Mouse (Mus musculus): ENCODE data around the gene Zfp148. TPM values are rescaled to one million over a fixed set of nuclear protein-coding genes. Genes with fewer than 3 reads are reported as not detected.

Gene Zfp148
- polyA plus RNA-seq, 1 experiment: 5.4 TPM

DNA sequence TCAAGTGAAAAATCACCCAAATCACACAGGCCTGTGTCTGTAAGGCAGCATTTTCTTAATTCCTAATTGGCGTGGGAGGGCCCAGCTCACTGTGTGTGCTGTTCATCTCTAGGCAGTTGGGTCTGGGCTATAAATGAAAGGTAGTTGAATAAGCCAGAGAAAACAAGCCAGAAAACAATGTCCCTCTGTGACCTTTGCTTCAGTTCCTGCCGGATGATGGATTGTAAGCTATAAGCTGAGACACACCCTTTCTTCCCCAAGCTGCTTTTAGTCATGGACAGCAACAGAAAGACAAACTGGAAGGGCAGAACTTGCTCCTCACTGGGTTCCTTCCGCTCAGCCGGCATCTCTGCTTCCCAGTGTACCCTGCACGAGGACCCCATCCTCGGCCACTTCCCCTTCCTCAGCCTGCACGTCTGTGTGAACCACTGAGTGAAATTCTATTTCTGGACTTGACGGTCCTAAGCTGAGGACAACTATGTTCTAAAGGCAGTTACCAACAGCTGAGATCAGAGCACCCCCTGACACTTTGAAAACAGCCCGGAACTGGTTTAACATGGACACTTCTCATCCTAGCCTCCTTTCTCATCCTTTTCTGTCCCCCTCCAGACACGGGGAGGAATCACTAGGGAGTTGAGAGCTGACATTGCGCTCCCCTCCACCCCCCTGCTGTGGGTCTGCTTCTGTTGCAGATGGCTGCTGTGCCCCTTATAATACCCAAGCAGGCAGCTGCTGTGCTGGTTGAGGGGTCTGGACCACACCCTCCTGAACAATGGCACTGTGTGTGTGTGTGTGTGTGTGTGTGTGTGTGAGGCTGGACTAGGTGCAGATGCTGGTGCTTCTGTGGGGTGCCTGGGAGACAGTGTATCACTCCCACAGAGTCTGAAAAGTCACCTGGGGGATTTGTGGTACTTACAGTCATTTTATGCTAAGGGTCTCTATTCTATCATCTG is 149.1 kb downstream of the Zfp148 start:
- H3K27ac ChIP-seq (ENCODE audit: control insufficient read depth, insufficient read depth, low read depth, low read length): no peak overlapping the region

DNA sequence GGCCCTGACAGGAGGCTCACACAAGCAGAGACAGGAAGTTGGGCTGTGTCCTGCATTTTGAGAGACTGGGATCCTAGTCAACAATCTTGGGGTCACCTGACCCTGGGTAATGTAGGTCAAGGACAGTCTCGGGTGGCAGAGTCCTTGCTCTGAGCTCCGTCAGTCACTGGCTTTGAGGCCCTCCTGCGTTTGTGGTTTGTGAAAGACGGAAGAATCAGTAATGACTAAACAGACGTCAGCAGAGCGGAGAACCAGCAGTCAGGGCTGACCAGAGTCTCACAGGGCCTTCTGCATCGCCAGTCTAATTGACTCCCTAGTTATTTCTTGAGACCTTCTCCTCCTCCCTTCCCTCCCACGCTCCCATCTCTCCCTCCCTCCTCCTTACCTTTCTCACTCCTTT is 150.5 kb downstream of the Zfp148 start:
- H3K27ac ChIP-seq (ENCODE audit: control insufficient read depth, insufficient read depth, low read depth, low read length): no peak overlapping the region
- H3K27me3 ChIP-seq (ENCODE audit: control insufficient read depth, insufficient read depth, low read length): no peaks in the 10 kb centered on the region
- no peak overlapping the region for H3K4me3 ChIP-seq (ENCODE audit: control insufficient read depth, low read depth, low read length)
- TF ChIP-seq POLR2A (IDR thresholded peaks at IDR 0.05; ENCODE audit: control insufficient read depth, low read depth, low read length) (no peak), CTCF (IDR thresholded peaks at IDR 0.05; ENCODE audit: control insufficient read depth, insufficient read depth, insufficient replicate concordance, low read depth, low read length) (no peak)
- H3K4me1 ChIP-seq (ENCODE audit: control insufficient read depth, insufficient read depth, low read length): 0 out of 2 replicates have a peak, but pooled peaks cover 2% of the 10 kb centered on the region
- H3K36me3 ChIP-seq (ENCODE audit: control insufficient read depth, insufficient read depth, low read length): no peaks in the 10 kb centered on the region

More for the DNA sequence above, 149.1 kb downstream of the Zfp148 start:
- 0 out of 2 replicates have a peak, but pooled peaks cover 2% of the 10 kb centered on the region for H3K4me1 ChIP-seq (ENCODE audit: control insufficient read depth, insufficient read depth, low read length)
- H3K4me3 ChIP-seq (ENCODE audit: control insufficient read depth, low read depth, low read length): no peak overlapping the region
- TF ChIP-seq POLR2A (IDR thresholded peaks at IDR 0.05; ENCODE audit: control insufficient read depth, low read depth, low read length) (no peak), CTCF (IDR thresholded peaks at IDR 0.05; ENCODE audit: control insufficient read depth, insufficient read depth, insufficient replicate concordance, low read depth, low read length) (no peak)
- no peaks in the 10 kb centered on the region for H3K36me3 ChIP-seq (ENCODE audit: control insufficient read depth, insufficient read depth, low read length)
- H3K27me3 ChIP-seq (ENCODE audit: control insufficient read depth, insufficient read depth, low read length): no peaks in the 10 kb centered on the region

DNA sequence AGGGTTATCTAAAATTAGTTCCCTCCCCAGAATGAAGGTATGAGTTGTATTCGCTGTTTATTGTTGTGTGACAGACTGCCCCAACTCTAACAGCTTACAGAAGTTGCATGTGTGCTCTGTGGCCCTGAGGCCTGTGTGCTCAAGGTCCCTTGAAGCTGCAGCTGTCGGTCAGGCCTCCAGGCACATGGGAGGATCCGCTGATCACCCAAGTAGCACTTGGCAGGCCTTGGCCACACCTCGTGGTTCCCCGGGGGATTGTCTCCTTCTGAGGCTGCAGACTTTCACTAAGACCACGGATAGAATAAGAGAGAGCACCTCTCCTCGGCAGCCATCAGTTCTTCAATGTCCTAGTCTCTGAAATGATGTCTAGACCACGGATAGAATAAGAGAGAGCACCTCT is 155.8 kb downstream of the Zfp148 start:
- Histone ChIP-seq H3K27ac (ENCODE audit: control insufficient read depth, insufficient read depth, low read depth, low read length) (no peak overlapping the region), H3K4me3 (ENCODE audit: control insufficient read depth, low read depth, low read length) (no peak overlapping the region), H3K4me1 (ENCODE audit: control insufficient read depth, insufficient read depth, low read length) (no peaks in the 10 kb centered on the region), H3K27me3 (ENCODE audit: control insufficient read depth, insufficient read depth, low read length) (no peaks in the 10 kb centered on the region), H3K36me3 (ENCODE audit: control insufficient read depth, insufficient read depth, low read length) (no peaks in the 10 kb centered on the region)
- TF ChIP-seq CTCF (IDR thresholded peaks at IDR 0.05; ENCODE audit: control insufficient read depth, insufficient read depth, insufficient replicate concordance, low read depth, low read length): no peak

DNA sequence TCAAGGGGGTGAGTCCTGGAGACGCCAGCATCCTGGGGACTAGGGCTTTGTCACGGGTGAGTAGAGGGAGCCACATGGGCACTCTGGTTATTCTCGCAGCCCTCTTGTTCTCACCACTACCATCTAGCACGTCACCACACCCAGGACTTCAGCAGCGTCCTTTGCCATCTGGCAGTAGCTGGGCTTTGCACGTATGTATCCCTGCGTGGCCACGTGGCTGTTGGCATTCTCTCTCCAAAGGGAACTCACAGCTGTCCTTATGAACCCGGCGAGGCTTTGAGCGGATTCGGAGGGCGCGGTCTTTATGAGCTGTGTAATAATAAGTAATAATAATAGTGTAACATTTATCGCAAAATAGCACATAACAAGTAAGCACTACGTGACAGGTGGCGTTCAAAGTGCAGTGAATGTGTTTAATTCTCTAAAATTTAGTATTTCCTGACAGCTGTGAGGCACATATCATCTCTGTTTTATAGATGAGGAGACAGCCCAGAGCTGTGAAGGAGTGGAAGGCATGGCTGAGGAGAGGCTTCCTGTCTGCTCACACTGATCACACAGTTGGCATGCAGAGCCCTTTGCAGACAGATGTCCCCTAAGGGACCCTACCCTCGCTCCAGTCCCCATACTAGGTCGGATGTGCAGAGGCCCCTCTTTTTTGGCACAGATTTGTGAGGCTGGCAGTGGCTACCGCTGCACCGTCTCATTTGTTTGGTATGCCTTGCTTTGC is 157.0 kb downstream of the Zfp148 start:
- Histone ChIP-seq H3K4me3 (ENCODE audit: control insufficient read depth, low read depth, low read length) (no peak overlapping the region), H3K27me3 (ENCODE audit: control insufficient read depth, insufficient read depth, low read length) (no peaks in the 10 kb centered on the region), H3K27ac (ENCODE audit: control insufficient read depth, insufficient read depth, low read depth, low read length) (no peak overlapping the region), H3K4me1 (ENCODE audit: control insufficient read depth, insufficient read depth, low read length) (no peaks in the 10 kb centered on the region), H3K36me3 (ENCODE audit: control insufficient read depth, insufficient read depth, low read length) (no peaks in the 10 kb centered on the region)
- TF ChIP-seq POLR2A (IDR thresholded peaks at IDR 0.05; ENCODE audit: control insufficient read depth, low read depth, low read length): no peak
- TF ChIP-seq CTCF (IDR thresholded peaks at IDR 0.05; ENCODE audit: control insufficient read depth, insufficient read depth, insufficient replicate concordance, low read depth, low read length): no peak

DNA sequence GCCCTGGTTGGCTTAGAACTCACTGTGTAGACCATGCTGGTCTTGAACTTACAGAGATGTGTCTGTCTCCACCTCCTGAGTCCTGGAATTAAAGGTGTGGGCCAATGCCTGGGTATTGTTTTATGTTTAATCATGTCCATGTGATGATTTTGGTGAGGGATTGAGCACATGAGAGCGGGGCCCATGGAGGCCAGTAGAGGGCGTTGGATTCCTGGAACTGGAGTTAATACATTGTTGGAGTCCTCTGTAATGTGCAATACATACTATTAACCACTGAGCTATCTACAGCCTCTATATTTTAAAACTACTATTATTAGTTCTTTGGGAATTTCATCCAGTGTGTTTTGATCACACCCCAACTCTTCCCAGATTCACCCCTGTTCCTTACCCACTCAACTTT is 163.7 kb downstream of the Zfp148 start:
- Histone ChIP-seq H3K36me3 (ENCODE audit: control insufficient read depth, insufficient read depth, low read length) (no peaks in the 10 kb centered on the region), H3K4me3 (ENCODE audit: control insufficient read depth, low read depth, low read length) (no peak overlapping the region), H3K27ac (ENCODE audit: control insufficient read depth, insufficient read depth, low read depth, low read length) (no peak overlapping the region), H3K27me3 (ENCODE audit: control insufficient read depth, insufficient read depth, low read length) (no peaks in the 10 kb centered on the region), H3K4me1 (ENCODE audit: control insufficient read depth, insufficient read depth, low read length) (no peaks in the 10 kb centered on the region)
- TF ChIP-seq CTCF (IDR thresholded peaks at IDR 0.05; ENCODE audit: control insufficient read depth, insufficient read depth, insufficient replicate concordance, low read depth, low read length): no peak
- no peak for TF ChIP-seq POLR2A (IDR thresholded peaks at IDR 0.05; ENCODE audit: control insufficient read depth, low read depth, low read length)

DNA sequence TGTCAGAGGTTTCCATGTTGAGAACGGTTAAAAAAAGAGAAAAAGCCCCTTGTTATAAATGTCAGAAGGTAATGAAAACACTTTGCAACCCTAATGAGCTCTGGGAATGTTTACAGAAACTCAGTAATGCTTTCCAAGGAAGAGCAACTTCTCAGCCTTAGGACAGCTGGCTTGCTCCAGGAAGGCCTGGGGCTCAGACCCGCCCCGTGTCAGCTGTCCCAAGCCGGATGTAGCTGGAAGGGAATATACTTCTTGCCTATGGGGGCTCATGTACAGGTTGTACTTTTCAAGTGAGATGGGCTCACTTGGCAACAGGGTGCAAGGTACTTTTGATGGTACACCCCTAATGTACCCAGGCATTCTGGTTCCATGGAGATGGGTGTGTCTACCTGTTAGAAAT is 164.9 kb downstream of the Zfp148 start:
- H3K27me3 ChIP-seq (ENCODE audit: control insufficient read depth, insufficient read depth, low read length): no peaks in the 10 kb centered on the region
- no peak overlapping the region for H3K4me3 ChIP-seq (ENCODE audit: control insufficient read depth, low read depth, low read length)
- H3K27ac ChIP-seq (ENCODE audit: control insufficient read depth, insufficient read depth, low read depth, low read length): no peak overlapping the region
- H3K36me3 ChIP-seq (ENCODE audit: control insufficient read depth, insufficient read depth, low read length): no peaks in the 10 kb centered on the region
- H3K4me1 ChIP-seq (ENCODE audit: control insufficient read depth, insufficient read depth, low read length): no peaks in the 10 kb centered on the region
- no peak for TF ChIP-seq POLR2A (IDR thresholded peaks at IDR 0.05; ENCODE audit: control insufficient read depth, low read depth, low read length)
- no peak for TF ChIP-seq CTCF (IDR thresholded peaks at IDR 0.05; ENCODE audit: control insufficient read depth, insufficient read depth, insufficient replicate concordance, low read depth, low read length)

DNA sequence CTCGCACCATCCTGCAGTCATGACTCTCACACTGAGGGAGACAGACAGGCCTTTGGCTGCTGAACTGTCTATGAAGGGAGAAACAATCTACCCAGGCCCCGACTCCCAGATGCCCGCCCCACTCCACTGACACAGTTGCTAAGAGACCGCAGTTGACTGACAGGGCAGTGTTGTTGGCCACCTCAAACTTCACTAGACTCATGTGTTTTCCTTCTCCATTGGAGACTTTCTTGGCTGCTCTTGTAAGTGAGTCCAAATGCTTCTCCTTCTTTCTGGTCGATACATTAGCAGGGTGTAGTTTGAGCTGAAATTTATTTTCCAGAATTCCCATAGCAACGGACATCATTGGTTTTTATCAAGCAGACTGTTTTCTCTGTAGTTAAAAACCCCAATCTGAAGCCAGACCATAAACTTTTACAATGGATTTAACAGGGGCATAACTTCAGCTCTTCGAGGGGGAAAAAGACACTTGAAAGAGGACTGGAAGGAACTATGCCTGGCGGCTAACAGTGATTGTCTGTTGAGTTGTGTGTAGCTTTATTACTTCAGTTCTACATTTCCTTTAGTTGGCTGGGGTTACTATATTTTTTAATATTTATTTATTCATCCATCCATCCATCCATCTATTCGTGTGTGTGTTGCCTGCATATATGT is 173.2 kb downstream of the Zfp148 start:
- H3K27ac ChIP-seq (ENCODE audit: control insufficient read depth, insufficient read depth, low read depth, low read length): no peak overlapping the region
- TF ChIP-seq CTCF (IDR thresholded peaks at IDR 0.05; ENCODE audit: control insufficient read depth, insufficient read depth, insufficient replicate concordance, low read depth, low read length) (no peak), POLR2A (IDR thresholded peaks at IDR 0.05; ENCODE audit: control insufficient read depth, low read depth, low read length) (no peak)
- no peaks in the 10 kb centered on the region for H3K27me3 ChIP-seq (ENCODE audit: control insufficient read depth, insufficient read depth, low read length)
- H3K36me3 ChIP-seq (ENCODE audit: control insufficient read depth, insufficient read depth, low read length): no peaks in the 10 kb centered on the region
- H3K4me1 ChIP-seq (ENCODE audit: control insufficient read depth, insufficient read depth, low read length): no peaks in the 10 kb centered on the region
- no peak overlapping the region for H3K4me3 ChIP-seq (ENCODE audit: control insufficient read depth, low read depth, low read length)

Other genes with a start within 250 kb of the Zfp148 start
- gene Osbpl11, start 195.8 kb upstream of the Zfp148 start, polyA plus RNA-seq (2012; rRNA removed): 9.7 and 10.8 TPM in 2 replicates
- gene Snx4, start 129.4 kb upstream of the Zfp148 start, polyA plus RNA-seq (2012; rRNA removed): 7.6 and 10.6 TPM in 2 replicates
- gene Slc12a8, start 136.5 kb downstream of the Zfp148 start, polyA plus RNA-seq (2012; rRNA removed): 5.2 and 5.7 TPM in 2 replicates

Measured in testis, adult 2 months (tissue).